Mouse (Mus musculus): Measurements from ENCODE around the gene Specc1.

GRCm38 (mm10) chr11:62168146-62168545 is 211.6 kb downstream of the Specc1 start:
- TF ChIP-seq CTCF (IDR thresholded peaks at IDR 0.05; ENCODE audit: borderline replicate concordance, control insufficient read depth, extremely low read depth, insufficient read depth, low read length, poor library complexity) = no peak
- no peak for TF ChIP-seq POLR2A (IDR thresholded peaks at IDR 0.05; ENCODE audit: control insufficient read depth, extremely low read depth, insufficient read depth, low read length, poor library complexity)
